Mouse (Mus musculus) neural tube, embryonic 13.5 days (tissue): ENCODE results near the gene Zfp248. TPM values are rescaled to one million over a fixed set of nuclear protein-coding genes. Genes with fewer than 3 reads are reported as not detected.

Experiments
- microRNA-seq: library from miRNA; unstranded; fragments of <30 nt; microRNA quantifications from one replicate; pipeline ENCODE4, GENCODE M21; 2016
- polyA plus RNA-seq: library from polyadenylated mRNA; unstranded; fragments of >200 nt; fragmentation: Nextera tagmentation; extraction: Ambion mirVana; gene quantifications from 2 replicates; pipeline ENCODE4 v1.2.1, GENCODE M21; 2015

Gene Zfp248
- polyA plus RNA-seq, 1 experiment from 2014 or later = 16.8 TPM

Small RNAs within 50 kb of the gene (microRNA-seq; reads per million reads assigned to microRNA genes)
- gene Gm25953 = not detected

Other genes with a start within 250 kb of the Zfp248 start
- 20.3 and 26.7 TPM in 2 replicates for gene Bms1, start 36.1 kb downstream of the Zfp248 start, polyA plus RNA-seq
- 11.0 and 12.8 TPM in 2 replicates for gene Zfp9, start 23.8 kb upstream of the Zfp248 start, polyA plus RNA-seq
- 14.5 and 16.8 TPM in 2 replicates for gene Ankrd26, start 106.7 kb upstream of the Zfp248 start, polyA plus RNA-seq